Mouse (Mus musculus) erythroblast, embryonic 14.5 days (primary cell): ENCODE data around the gene Nceh1. TPM values are rescaled to one million over a fixed set of nuclear protein-coding genes. Genes with fewer than 3 reads are reported as not detected.

Source experiments
- H3K27me3 ChIP-seq: 2 replicates; pipeline ENCODE4 v1.6.1; 2012; ENCODE audit warnings: inconsistent platforms; ENCODE audit not compliant: control insufficient read depth
- H3K36me3 ChIP-seq: 2 replicates; pipeline ENCODE4 v1.6.1; 2012; ENCODE audit warnings: mild to moderate bottlenecking, inconsistent platforms; ENCODE audit not compliant: control insufficient read depth
- H3K4me1 ChIP-seq: 2 replicates; pipeline ENCODE4 v1.6.1; 2012; ENCODE audit warnings: inconsistent platforms; ENCODE audit not compliant: control insufficient read depth
- H3K4me3 ChIP-seq: replicated peaks from 2 replicates; pipeline ENCODE3; 2012; ENCODE audit warnings: moderate library complexity, mild to moderate bottlenecking, inconsistent platforms
- H3K9me3 ChIP-seq: 2 replicates; pipeline ENCODE4 v1.6.1; 2012; ENCODE audit warnings: low read length, inconsistent platforms, mixed read lengths; ENCODE audit not compliant: control insufficient read depth
- GATA1 ChIP-seq: IDR thresholded peaks from 2 replicates; pipeline ENCODE4 v1.6.1; 2012; ENCODE audit warnings: low read length, inconsistent platforms, mixed read lengths
- TAL1 ChIP-seq: IDR thresholded peaks from 3 replicates; pipeline ENCODE4 v1.6.1; 2012; ENCODE audit warnings: low read length, inconsistent platforms, mixed read lengths
- polyA plus RNA-seq: library from polyadenylated mRNA; stranded (reverse); fragments of >175 nt; gene quantifications from 2 replicates; pipeline ENCODE4 v1.2.3, GENCODE M21; 2012

The Nceh1 gene
- polyA plus RNA-seq, 1 experiment: 0.41 TPM

GRCm38 (mm10) chr3:27217331-27217730, 34.6 kb downstream of the Nceh1 start:
- no peaks in the 10 kb centered on the region for H3K9me3 ChIP-seq
- H3K4me3 ChIP-seq: no peak overlapping the region
- no peaks in the 10 kb centered on the region for H3K4me1 ChIP-seq
- H3K27me3 ChIP-seq: no peaks in the 10 kb centered on the region
- H3K36me3 ChIP-seq: no peaks in the 10 kb centered on the region
- TF ChIP-seq GATA1 (no peak), TAL1 (no peak)

DNA sequence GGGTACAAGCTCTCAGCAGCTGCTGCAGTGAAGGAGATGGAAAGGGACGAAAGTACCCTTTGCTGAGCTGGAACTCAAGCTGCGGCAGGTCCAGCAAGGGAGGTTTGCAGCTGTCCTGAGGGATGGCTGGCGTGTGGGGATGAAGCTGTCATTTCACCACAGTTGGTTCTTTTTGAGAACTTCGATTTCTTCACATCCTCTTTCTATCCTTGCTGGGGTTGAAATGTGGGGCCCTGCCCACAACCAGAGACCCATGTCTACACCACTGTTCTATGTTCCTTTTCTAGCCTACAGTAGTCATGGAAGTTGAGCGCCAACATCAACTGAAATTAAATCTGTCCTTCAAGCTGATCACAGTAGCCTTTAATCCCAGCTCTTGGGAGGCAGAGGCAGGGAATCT, 35.8 kb downstream of the Nceh1 start:
- TF ChIP-seq GATA1 (no peak), TAL1 (no peak)
- Histone ChIP-seq H3K27me3 (no peaks in the 10 kb centered on the region), H3K9me3 (no peaks in the 10 kb centered on the region), H3K4me1 (no peaks in the 10 kb centered on the region), H3K4me3 (no peak overlapping the region), H3K36me3 (no peaks in the 10 kb centered on the region)

- no peaks in the 10 kb centered on the region for H3K9me3 ChIP-seq
- H3K4me1 ChIP-seq: no peaks in the 10 kb centered on the region
- TF ChIP-seq TAL1 (no peak), GATA1 (no peak)
- H3K36me3 ChIP-seq: no peaks in the 10 kb centered on the region
- no peaks in the 10 kb centered on the region for H3K27me3 ChIP-seq
- no peak overlapping the region for H3K4me3 ChIP-seq
Measured at GRCm38 (mm10) chr3:27222052-27222451, 39.3 kb downstream of the Nceh1 start.

- Histone ChIP-seq H3K9me3 (no peaks in the 10 kb centered on the region), H3K4me1 (no peaks in the 10 kb centered on the region), H3K4me3 (no peak overlapping the region), H3K27me3 (no peaks in the 10 kb centered on the region), H3K36me3 (no peaks in the 10 kb centered on the region)
- TF ChIP-seq GATA1 (no peak), TAL1 (no peak)
Measured at GRCm38 (mm10) chr3:27222488-27222887, 39.7 kb downstream of the Nceh1 start.

GRCm38 (mm10) chr3:27227629-27228453, 45.1 kb downstream of the Nceh1 start:
- no peak for TF ChIP-seq TAL1
- no peaks in the 10 kb centered on the region for H3K4me1 ChIP-seq
- H3K4me3 ChIP-seq: no peak overlapping the region
- H3K27me3 ChIP-seq: no peaks in the 10 kb centered on the region
- no peaks in the 10 kb centered on the region for H3K36me3 ChIP-seq
- H3K9me3 ChIP-seq: no peaks in the 10 kb centered on the region

GRCm38 (mm10) chr3:27228530-27229309, 46.0 kb downstream of the Nceh1 start:
- H3K4me1 ChIP-seq: no peaks in the 10 kb centered on the region
- no peaks in the 10 kb centered on the region for H3K36me3 ChIP-seq
- no peaks in the 10 kb centered on the region for H3K27me3 ChIP-seq
- no peaks in the 10 kb centered on the region for H3K9me3 ChIP-seq
- no peak overlapping the region for H3K4me3 ChIP-seq
- TF ChIP-seq GATA1: no peak
- TF ChIP-seq TAL1: no peak

DNA sequence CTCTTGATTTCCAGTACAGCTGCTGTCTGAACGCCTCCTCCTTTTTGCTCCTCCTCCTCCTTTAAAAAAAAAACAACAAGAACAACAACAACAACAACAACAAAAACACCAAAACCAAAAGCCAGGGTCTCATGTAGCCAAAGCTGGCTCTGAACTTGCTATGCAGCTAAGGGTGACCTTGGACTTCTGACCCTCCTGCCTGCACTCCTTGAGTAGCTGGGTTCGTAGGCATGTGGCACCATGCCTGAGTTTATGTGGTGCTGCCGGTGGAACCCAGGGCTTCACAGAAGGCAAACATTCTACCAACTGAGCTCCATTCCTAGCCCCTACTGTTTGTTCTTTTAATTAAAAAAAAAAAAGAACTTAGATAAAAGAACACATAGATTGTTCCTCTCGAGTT, 50.6 kb downstream of the Nceh1 start:
- Histone ChIP-seq H3K4me3 (no peak overlapping the region), H3K9me3 (no peaks in the 10 kb centered on the region), H3K27me3 (no peaks in the 10 kb centered on the region), H3K4me1 (peaks cover 5% of the 10 kb centered on the region), H3K36me3 (no peaks in the 10 kb centered on the region)
- TF ChIP-seq TAL1: no peak

GRCm38 (mm10) chr3:27233841-27234240, 51.1 kb downstream of the Nceh1 start:
- Histone ChIP-seq H3K27me3 (no peaks in the 10 kb centered on the region), H3K9me3 (no peaks in the 10 kb centered on the region), H3K4me1 (peaks cover 5% of the 10 kb centered on the region), H3K4me3 (no peak overlapping the region), H3K36me3 (no peaks in the 10 kb centered on the region)
- TF ChIP-seq GATA1 (no peak), TAL1 (no peak)

GRCm38 (mm10) chr3:27234976-27235375, 52.2 kb downstream of the Nceh1 start:
- no peak for TF ChIP-seq TAL1
- TF ChIP-seq GATA1: no peak
- H3K27me3 ChIP-seq: no peaks in the 10 kb centered on the region
- no peak overlapping the region for H3K4me3 ChIP-seq
- H3K4me1 ChIP-seq: peaks cover 5% of the 10 kb centered on the region
- H3K36me3 ChIP-seq: no peaks in the 10 kb centered on the region
- no peaks in the 10 kb centered on the region for H3K9me3 ChIP-seq
